Mouse (Mus musculus): ENCODE results near the gene Phxr2.

Phxr2 gene

DNA sequence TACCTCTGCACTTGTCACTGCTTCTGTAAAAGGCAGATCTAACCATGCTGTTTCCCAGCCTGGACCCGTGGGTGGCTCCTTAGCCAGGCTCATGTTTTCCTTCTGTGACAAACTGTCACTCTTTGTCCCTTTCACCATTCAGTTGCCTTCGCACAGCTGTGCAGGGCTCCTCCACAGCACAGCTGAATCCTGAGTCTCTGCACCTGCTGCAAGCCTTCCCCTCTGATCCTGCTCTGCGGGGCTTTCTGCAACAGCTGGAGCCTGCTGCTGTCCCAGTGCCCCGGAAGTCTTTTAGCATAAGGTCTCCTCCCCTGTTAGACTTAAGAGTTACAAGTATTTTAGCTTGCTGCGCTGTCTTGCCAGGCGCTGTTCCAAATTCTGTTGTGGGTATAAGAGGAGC, 6.1 kb upstream of the Phxr2 start:
- DNase-seq: no peak

- no peak for DNase-seq
Observed at GRCm38 (mm10) chr10:99131298-99131697, 5.2 kb upstream of the Phxr2 start.

DNA sequence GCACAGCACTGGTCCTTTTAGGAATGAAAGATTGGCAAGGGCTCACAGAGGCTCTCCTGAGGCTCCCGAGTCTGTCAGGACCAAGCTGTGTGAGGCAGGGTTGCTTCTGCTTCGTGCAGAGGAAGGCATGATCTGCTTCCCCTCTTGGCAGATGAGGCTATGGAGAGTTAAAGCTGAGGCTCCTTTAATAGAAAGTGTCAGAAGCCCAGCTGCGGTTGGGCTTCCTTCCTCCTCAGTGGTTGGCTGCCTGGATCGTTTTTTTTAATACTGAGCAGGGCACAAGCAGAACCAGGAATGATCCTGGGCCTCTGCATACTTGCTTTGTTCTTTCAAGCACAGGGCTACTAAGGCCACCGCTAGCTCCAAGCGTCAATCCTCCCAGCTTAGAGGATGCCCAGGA, 4.5 kb upstream of the Phxr2 start:
- no peak for DNase-seq

GRCm38 (mm10) chr10:99127691-99128261, 1.7 kb upstream of the Phxr2 start:
- no peak for DNase-seq

- no peak for DNase-seq
Observed at GRCm38 (mm10) chr10:99126954-99127353, 829 bp upstream of the Phxr2 start.

- DNase-seq: no peak
Observed at GRCm38 (mm10) chr10:99119471-99119870, 6.7 kb downstream of the Phxr2 start.

- no peak for DNase-seq
Observed at GRCm38 (mm10) chr10:99118697-99119096, 7.4 kb downstream of the Phxr2 start.

DNA sequence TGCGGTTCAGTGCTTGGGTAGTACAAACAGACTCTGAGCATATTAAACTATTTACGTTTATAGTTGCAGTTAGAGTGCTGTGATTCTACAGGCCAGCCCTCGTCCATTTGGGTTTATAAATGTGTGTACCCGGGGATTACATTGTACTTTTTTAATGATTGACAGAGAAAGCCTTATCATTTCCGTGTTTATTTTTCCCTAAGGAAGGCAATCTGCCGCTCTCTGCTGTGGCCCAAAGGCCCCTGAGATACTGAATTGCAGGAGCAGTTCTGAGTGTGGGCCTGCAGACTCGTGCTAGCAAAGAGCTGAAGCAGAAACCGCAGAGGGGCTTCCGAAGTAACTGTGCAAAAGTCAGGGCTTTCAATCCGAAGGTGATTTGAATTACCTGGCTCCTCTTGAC, 8.2 kb downstream of the Phxr2 start:
- DNase-seq: no peak

DNA sequence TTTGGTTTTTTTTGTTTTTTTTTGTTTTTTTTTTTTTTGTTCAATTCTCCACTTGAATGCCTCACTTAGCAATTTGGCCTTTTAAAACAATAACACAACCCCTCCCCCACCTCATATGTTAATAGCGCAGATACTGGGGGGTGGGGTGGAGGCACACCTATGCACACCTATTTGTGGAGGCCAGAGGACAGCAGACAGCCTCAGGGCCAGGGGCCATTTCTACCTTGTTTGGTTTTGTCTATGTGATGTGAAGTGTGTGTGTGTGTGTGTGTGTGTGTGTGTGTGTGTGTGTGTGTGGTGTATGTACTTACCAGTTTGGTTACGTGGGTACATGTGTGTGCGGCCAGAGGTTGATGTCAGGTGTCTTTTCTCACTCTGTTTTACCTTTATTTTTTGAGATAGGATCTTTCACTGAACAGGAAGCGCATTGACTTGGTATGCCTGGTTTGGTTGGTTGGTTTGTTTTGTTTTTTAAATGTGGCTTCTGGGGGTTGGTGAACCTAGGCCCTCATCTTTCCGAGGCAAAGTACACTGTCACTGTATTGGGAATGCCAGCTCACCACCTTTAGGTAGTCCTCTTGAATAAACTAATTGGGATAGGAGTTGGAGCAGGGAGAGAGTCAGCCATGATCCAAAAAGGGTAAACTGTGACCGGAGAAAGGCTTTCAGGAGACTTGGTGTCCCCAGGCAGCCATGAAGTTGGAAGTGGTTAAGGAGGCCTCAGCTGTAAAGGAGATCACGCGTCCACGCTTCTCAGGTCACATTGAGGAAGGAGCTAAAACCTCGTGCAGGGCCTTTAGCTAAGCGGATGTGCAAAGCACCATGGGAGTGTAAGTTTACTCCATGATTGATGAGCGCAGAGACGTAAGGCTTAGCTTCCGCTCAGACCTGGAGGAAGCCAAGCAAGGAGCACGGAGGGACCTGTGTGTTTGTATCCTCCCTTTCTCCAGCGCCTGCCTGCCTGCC, 9.2 kb downstream of the Phxr2 start:
- DNase-seq: no peak

- no peak for DNase-seq
Observed at GRCm38 (mm10) chr10:99116237-99116632, 9.9 kb downstream of the Phxr2 start.

DNA sequence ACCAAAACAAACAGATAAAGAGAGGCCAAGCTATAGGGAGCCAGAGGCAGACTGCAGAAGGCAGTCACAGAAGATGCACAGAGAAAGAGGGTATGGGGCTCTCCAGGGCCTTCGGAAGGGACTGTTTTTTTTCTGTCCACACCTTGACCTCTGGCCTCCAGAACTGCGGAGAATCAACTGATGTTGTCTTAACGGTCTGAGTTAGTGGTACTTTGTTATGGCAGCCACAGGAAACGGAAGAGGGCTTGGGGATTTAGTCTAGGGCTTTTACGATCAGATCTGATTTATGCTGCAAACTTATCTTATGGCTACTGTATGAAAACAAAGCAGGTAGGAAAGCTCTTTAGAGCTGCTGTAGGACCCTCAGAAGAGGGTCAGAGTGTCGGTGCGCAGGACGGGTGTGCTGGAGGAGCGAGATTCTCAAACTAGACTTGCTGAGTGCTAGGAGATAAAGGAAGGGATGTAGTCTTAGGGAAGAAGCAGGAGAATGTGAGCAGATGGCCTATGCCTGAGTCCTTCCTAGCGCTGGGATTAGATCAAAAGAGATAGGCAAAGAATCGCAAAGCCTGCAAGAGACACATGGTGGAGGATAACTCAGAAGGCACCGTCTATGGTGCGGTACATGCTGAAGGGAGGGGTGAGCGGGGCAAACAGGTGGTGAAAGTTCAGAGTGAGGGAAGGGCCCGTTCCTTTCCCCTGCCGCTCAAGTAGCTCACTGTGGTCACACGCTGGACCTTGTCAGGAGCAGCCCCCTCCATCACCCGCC, 10.5 kb downstream of the Phxr2 start:
- DNase-seq: no peak

- DNase-seq: no peak
Observed at GRCm38 (mm10) chr10:99114295-99114694, 11.8 kb downstream of the Phxr2 start.

- DNase-seq: no peak
Observed at GRCm38 (mm10) chr10:99113533-99113932, 12.6 kb downstream of the Phxr2 start.

DNA sequence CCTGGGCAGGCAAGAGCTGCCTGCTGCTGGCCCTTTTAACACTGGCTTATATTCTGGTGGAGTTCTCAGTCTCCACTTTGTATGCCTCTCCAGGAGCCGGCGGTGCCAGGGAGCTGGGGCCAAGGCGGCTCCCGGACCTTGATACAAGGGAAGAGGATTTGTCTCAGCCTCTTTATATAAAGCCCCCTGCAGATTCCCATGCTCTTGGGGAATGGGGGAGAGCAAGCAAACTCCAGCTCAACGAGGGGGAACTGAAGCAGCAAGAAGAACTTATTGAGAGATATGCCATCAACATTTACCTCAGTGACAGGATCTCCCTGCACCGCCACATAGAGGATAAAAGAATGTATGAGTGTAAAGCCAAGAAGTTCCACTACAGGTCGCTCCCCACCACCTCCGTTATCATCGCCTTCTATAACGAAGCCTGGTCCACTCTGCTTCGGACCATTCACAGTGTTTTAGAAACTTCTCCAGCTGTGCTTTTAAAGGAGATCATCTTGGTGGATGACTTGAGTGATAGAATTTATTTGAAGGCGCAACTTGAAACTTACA, 17.6 kb downstream of the Phxr2 start:
- no peak for DNase-seq

- DNase-seq: peak; percentile 48 to 65
Observed at GRCm38 (mm10) chr10:99107964-99108363, 18.2 kb downstream of the Phxr2 start, which contains the start of gene Galnt4. TSS of gene Galnt4 (plus strand) at chr10:99108159.

DNA sequence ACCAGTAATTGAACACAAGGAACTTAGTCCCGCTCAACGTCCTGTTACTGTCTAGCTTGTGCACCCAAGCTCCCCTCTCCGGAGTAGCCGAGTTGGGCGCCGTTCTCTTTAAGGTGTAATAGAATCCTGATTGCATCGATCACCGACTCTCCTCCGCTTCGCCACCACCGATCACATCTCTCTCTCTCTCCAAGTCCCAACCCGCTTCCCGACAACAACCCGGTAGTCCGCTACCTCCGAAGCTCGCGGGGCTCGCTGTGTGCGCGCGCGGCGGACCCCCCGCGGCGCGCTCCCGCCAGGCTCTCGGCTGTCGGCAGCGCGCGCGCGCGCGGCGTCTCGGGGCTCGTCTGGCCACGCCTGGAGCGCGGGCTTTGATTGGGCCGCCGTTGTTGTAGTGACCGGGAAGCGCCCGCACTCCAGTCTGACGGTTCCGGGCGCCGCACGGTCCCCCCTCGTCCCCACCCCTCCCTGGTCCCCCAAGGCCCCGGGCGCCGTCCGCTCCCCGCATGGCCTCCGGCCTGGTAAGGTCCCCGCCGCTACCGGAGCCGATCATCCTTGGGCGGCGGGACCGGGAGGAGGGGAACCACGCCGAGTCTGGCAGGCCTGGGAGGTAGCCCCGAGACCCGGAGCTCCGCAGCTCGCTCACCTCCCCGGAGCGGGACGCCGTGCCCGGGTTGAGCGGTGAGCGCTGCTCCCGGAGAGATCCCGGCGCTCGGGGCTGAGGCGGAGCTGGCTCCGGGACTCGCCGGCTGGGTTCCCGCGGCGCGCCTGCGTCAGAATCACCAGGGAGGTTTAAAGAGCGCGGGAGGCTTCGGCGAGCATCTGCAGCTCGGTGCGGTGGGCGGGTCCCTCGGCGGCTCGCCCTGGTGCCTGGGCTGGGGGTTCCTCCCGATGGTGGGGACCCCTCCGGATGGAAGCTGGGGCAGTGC, 19.2 kb downstream of the Phxr2 start, which contains the start of gene Poc1b:
Gene Poc1b, plus strand, starts transcription at position 334 of the 929 bp plus-strand sequence.
- DNase-seq: peak; percentile 80 to 90

GRCm38 (mm10) chr10:99106311-99106702, 19.8 kb downstream of the Phxr2 start:
- peak in 1 of 2 experiments; percentile 11 for DNase-seq

DNA sequence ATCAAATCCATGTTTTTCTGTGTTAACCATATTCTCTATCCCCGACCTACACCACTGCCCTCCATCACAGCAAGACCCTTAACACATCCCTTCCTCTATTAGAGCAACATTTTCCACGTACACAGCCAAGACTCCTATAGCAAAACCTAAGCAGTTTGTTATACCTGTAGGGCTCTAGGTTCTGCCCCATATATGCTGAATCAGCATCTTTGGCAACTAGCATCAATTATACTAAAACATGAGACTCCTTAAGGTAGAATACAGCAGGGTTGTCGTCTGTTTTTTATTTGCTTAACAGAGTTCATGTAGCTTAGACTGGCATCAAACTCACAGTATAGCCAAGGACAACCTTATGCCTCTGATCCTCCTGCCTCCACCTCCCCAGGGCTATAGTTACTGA, 20.6 kb downstream of the Phxr2 start:
- DNase-seq: no peak

- DNase-seq: peak; percentile 33 to 51
Observed at GRCm38 (mm10) chr10:99097374-99097773, 28.8 kb downstream of the Phxr2 start.

- no peak for DNase-seq
Observed at GRCm38 (mm10) chr10:99095114-99095513, 31.0 kb downstream of the Phxr2 start.

DNA sequence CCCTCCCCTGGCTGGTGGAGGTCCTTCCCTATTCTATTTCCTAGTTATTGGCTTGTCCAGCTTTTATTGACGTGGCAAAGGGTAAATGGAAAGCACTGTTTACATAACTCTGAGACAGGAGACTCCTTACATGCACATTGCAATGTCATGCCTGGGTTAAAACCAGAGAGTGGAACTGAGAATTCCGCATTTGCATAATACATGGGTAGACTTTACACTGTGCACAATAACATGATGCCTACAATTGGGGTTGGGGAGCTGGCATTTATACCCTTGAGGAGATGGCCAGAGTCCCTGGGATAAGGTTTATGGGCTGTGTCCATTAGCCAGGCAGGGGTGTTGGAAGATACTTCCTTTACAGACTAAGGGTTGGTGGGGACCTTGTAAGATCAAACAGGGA, 32.8 kb downstream of the Phxr2 start:
- DNase-seq: no peak

DNA sequence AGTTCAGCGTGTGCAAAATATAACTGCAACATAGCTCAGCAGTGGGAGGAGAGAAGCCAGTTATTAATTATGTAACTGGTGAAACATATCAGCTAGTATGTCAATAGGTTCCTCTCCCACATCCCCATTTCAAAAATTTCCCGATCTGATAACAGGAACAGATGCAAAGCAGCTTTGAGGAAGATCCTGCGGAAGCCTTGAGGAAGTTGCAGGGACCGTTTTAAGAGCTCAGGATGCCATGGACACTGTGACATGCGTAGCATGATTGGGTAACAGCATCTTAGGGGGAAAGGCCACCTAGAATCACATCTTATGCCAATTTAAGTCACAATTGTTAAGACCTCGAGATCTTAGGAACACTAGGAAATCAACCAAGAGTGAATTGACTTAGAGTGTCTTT, 36.2 kb downstream of the Phxr2 start:
- no peak for DNase-seq
